7 mouse cellular contexts compared by ENCODE assay signal in genomic region chr19:5798700-5799479, GRCm38 (mm10). TPM values are rescaled to one million over a fixed set of nuclear protein-coding genes. Genes with fewer than 3 reads are reported as not detected.
DNase-seq lines count a peak whose midpoint lies in the region; ATAC-seq lines count a peak whose summit lies in the region.

No protein-coding gene starts in this region.

- H3K4me3 ChIP-seq in hindbrain, embryonic 12.5 days = peak overlapping the region; percentile 98

- ATAC-seq in hindbrain, embryonic 12.5 days (ENCODE audit: low FRiP score) = no peak

- WGBS in hindbrain, embryonic 12.5 days = 3% methylated on average over 7 of the region's 7 CpGs

- no peak overlapping the region for H3K27ac ChIP-seq in hindbrain, embryonic 12.5 days

- intact Hi-C loops in left cerebral cortex, postnatal 10 days (cut with DNase I) = no loop called here

- peaks cover 36% of the 10 kb centered on the region for H3K36me3 ChIP-seq in hindbrain, embryonic 12.5 days

- H3K9ac ChIP-seq in hindbrain, embryonic 12.5 days = peak overlapping the region; percentile 100

- H3K4me2 ChIP-seq in hindbrain, embryonic 12.5 days (replicated peaks) = peak overlapping the region; percentile 90

- no peaks in the 10 kb centered on the region for H3K9me3 ChIP-seq in hindbrain, embryonic 12.5 days (replicated peaks)

- H3K4me1 ChIP-seq in hindbrain, embryonic 12.5 days = peaks cover 37% of the 10 kb centered on the region

- peak; percentile 51 for DNase-seq in retina, embryonic 14.5 days (ENCODE audit: low spot score)
- no peak for DNase-seq in retina, postnatal 1 day
- peak; percentile 74 for DNase-seq in c-Kit-positive CD71-positive TER-119-negative erythroid progenitor cells, embryonic 14.5 days (ENCODE audit: low read depth)
- peak; percentile 48 for DNase-seq in lung, postnatal 14 days
- no peak for DNase-seq in left cerebral cortex, postnatal 10 days (ENCODE audit: extremely low spot score in 1 of 2, low spot score in 2 of 2)
- no peak for DNase-seq in cerebellum, adult 11 months

- H3K27me3 ChIP-seq in hindbrain, embryonic 12.5 days = no peaks in the 10 kb centered on the region

RNA-seq across cellular contexts. Expression of gene Scyl1, which starts 27.7 kb away (rescaled TPM):
- polyA plus RNA-seq in hindbrain, embryonic 12.5 days (2016; fragmentation: Nextera tagmentation; extraction: Ambion mirVana) = 71.8 and 73.7 TPM in 2 replicates
- total RNA-seq in left cerebral cortex, postnatal 10 days (2021) = 10 to 100 TPM; 79.4 to 82.8 TPM

RNA-seq across cellular contexts. Expression of gene Ltbp3, which starts 58.2 kb away (rescaled TPM):
- polyA plus RNA-seq in hindbrain, embryonic 12.5 days (2016; fragmentation: Nextera tagmentation; extraction: Ambion mirVana) = 13.8 and 16.6 TPM in 2 replicates
- 10 to 100 TPM; 19.9 to 21.4 TPM for total RNA-seq in left cerebral cortex, postnatal 10 days (2021)

Comparison
In these comparisons a context has a peak if more than half of its experiments do, and no peak if none do; other contexts are left out.
1. DNase-seq: peak in retina, embryonic 14.5 days (single experiment), c-Kit-positive CD71-positive TER-119-negative erythroid progenitor cells, embryonic 14.5 days (single experiment) and lung, postnatal 14 days (single experiment); none in retina, postnatal 1 day (single experiment), left cerebral cortex, postnatal 10 days (0 of 2) and cerebellum, adult 11 months (single experiment).